Mouse (Mus musculus): ENCODE results near the gene Usp7.

Usp7 gene

GRCm38 (mm10) chr16:8720447-8720846 lies 71.7 kb downstream of the Usp7 start:
- no peak for DNase-seq (ENCODE audit: low spot score)

GRCm38 (mm10) chr16:8717744-8718143 lies 74.4 kb downstream of the Usp7 start:
- DNase-seq (ENCODE audit: low spot score): no peak

GRCm38 (mm10) chr16:8716300-8716699 lies 75.8 kb downstream of the Usp7 start:
- no peak for DNase-seq (ENCODE audit: low spot score)

GRCm38 (mm10) chr16:8715513-8716080 lies 76.5 kb downstream of the Usp7 start:
- no peak for DNase-seq (ENCODE audit: low spot score)

DNA sequence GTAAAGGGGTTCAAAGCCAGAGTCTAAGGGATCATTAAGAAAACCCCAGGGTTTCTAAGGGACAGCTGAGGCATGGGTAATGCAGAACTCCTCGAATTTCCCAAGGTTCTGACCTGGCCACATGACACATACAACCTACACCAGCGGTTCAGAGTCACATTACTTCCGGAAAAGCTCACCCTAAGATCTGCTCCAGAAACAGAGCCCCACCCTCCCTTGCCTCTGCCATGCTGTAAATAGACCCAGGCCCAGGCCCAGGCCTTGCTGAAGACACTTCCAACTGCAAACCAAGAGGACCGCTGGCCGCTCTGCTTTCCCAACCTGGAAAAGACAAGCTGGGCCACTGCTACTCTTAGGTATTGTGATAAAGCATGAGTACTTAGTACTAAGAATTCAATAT lies 77.3 kb downstream of the Usp7 start:
- DNase-seq (ENCODE audit: low spot score): no peak

GRCm38 (mm10) chr16:8711998-8712397 lies 80.1 kb downstream of the Usp7 start:
- DNase-seq (ENCODE audit: low spot score): no peak

GRCm38 (mm10) chr16:8700586-8700985 lies 91.5 kb downstream of the Usp7 start:
- DNase-seq (ENCODE audit: low spot score): no peak

GRCm38 (mm10) chr16:8699556-8699955 lies 92.6 kb downstream of the Usp7 start:
- no peak for DNase-seq (ENCODE audit: low spot score)

- no peak for DNase-seq (ENCODE audit: low spot score)
Observed at GRCm38 (mm10) chr16:8691206-8691605, 100.9 kb downstream of the Usp7 start.

- no peak for DNase-seq (ENCODE audit: low spot score)
Observed at GRCm38 (mm10) chr16:8689979-8690656, 102.0 kb downstream of the Usp7 start.

DNA sequence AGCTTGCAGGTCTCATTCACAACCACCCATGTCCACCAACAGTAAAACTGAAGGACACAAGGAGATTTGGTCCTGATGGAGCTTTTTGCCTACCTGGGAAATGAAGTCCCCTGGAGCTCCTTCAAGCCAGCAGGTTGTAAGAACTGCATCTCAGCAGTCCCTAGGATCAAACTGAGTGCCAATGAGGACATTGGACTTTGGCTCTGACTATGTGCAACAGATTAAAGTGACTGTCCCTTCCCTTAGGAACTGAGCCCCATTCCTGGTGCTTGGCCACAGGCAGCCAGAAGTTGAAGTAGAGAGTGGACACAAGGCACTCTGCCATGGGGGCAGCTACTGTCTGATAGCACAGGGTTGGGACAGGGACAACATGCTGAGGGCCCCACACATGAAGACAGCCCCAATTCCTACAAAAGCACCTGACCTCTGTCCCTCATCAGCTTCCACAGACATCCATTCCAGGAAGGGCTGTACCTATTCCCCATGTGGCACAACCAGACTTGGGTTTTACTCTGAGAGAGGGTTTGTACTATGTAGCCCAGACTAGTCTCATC lies 104.5 kb downstream of the Usp7 start:
- no peak for DNase-seq (ENCODE audit: low spot score)

- DNase-seq (ENCODE audit: low spot score): no peak
Observed at GRCm38 (mm10) chr16:8686871-8687535, 105.1 kb downstream of the Usp7 start.

- peak; percentile 79 for DNase-seq (ENCODE audit: low spot score)
Observed at GRCm38 (mm10) chr16:8686121-8686870, 105.8 kb downstream of the Usp7 start.

DNA sequence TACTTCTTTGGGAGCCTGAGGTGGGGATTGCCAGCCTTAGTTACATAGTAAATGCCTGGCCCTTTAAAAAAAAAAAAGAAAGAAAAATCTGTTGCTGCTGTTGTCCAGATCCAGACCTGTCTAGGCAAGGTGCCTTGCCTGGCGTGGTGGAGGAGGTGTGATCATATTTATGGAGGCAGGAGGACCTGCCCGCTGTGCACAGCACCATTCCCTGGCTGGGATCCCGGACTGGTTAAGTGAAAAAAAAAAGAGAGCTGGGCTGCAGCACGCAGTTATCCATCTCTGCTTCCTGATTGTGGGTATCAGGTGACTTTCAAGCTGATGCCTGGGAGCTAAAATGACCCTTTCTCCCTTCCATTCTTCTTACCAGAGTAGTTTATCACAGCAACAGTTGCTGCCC lies 107.0 kb downstream of the Usp7 start:
- no peak for DNase-seq (ENCODE audit: low spot score)

DNA sequence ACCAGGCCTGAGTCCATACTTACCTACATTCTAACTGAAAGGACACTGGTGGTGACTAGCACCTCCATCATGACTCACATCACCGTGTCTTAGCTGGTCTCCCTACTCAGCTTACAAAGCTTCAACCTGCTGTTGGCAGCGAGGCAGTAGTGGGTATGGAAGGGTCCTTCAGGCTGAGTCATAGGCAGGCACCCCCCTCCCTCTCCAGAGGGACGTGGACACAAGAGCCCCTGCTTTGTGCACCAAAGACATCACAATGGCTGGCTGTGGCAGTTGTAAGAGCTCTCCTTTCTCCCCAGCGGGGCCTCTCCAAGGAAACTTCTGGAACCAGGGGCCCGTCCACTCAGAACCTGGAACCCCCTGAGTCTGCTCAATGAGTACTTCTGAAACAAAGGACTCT lies 111.6 kb downstream of the Usp7 start, which contains the start of gene Gm5767:
Gene Gm5767 (plus strand): TSS at position 301 of the 400 bp plus-strand sequence.
- DNase-seq (ENCODE audit: low spot score): no peak

DNA sequence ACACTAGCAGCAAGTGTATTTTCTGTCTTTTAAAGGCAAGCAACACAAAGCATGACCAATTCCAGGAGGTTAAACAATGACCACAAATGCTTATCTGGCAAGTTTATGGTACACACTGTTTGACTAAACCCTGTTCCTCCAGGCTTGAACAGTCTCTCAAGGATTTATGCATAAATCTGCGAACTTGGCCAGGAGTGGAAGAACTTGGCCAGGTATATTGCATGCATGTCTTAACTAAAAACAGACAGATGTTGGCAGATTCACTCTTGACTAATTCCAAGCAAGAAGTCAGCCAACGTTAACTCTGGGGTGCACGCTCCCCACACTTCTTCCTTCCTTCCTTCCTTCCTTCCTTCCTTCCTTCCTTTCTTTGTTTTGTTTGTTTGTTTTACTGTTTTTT lies 112.3 kb downstream of the Usp7 start:
- DNase-seq (ENCODE audit: low spot score): no peak

- no peak for DNase-seq (ENCODE audit: low spot score)
Observed at GRCm38 (mm10) chr16:8678676-8679075, 113.4 kb downstream of the Usp7 start.

DNA sequence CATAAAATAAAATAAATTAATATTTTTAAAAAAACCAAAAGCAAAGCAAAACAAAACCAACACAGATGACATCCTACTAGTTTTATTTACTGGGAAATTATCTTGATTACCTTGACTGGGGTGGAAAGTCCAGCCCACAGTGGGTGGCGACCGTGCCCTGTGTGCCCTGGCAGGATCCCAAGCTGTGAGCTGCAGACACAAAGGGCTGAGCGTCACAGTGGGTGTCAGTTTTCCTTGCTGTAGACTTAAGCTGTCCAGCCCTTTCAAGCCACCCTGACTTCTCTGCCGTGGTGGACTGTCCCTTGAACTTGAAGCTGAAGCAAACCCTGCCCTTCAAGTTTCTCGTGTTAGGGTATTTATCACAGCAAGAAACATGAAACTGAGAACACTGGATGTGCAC lies 114.1 kb downstream of the Usp7 start:
- DNase-seq (ENCODE audit: low spot score): no peak

DNA sequence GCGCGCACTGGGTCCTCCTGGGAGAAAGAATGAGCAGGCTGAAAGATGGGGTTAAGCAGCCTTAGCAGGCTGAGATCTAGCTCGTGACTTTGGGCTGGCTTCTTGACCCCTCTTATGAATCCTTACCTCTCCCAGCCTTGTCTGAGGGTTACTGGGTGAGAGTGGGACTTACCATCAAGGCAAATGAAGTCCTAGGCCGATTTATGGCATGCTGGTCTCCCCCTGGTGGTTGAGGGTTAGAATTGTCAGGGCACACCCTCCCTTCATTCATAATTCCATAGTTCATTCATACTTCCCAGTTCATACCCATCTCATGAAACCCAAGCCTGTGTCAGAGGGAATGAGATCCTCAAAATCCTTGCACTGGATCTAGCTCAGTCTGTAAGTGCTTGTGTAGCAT lies 115.3 kb downstream of the Usp7 start:
- no peak for DNase-seq (ENCODE audit: low spot score)

GRCm38 (mm10) chr16:8676228-8676627 lies 115.9 kb downstream of the Usp7 start:
- DNase-seq (ENCODE audit: low spot score): no peak

DNA sequence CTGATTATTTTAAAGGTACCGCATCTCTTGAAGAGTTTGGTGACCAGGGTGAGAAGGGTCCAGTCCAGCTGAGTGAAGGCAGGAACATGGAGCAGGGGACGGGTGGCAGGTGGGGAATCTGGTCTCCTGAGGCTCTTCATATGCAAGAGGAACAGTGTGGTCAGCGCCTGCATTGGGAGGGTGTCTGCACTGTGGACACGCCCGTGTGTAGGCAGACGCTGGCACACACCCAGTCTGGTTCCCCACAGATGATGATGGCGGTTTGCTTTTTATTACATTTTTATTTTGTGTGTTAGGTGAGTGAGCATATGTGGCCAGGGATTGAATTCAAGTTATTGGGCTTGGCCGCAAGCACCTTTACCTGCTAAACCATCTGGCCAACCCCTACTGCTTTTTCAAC lies 116.5 kb downstream of the Usp7 start:
- DNase-seq (ENCODE audit: low spot score): no peak

GRCm38 (mm10) chr16:8674165-8674564 lies 117.9 kb downstream of the Usp7 start:
- DNase-seq (ENCODE audit: low spot score): peak; percentile 73
